Mouse (Mus musculus): Measurements from ENCODE around the gene Trmu. TPM values are rescaled to one million over a fixed set of nuclear protein-coding genes. Genes with fewer than 3 reads are reported as not detected.

Trmu gene
- polyA plus RNA-seq (2016; fragmentation: Nextera tagmentation; extraction: Ambion mirVana) = 36.7 and 37.6 TPM in 2 replicates

- no peaks in the 10 kb centered on the region for H3K27me3 ChIP-seq (ENCODE audit: insufficient read depth, poor library complexity, severe bottlenecking)
- peaks cover 55% of the 10 kb centered on the region for H3K36me3 ChIP-seq
- WGBS = under 1% methylated on average over 50 of the region's 50 CpGs
- peak within 1 kb of the TSS; percentile 80 for H3K4me3 ChIP-seq
- H3K9me3 ChIP-seq = no peaks in the 10 kb centered on the region
- DNase-seq (ENCODE audit: low spot score) = peak; percentile 96
- peaks cover 27% of the 10 kb centered on the region for H3K4me1 ChIP-seq (replicated peaks)
- peak within 1 kb of the TSS; percentile 92 for H3K27ac ChIP-seq
Observed at GRCm38 (mm10) chr15:85878848-85879497, at the start of gene Trmu. Gene Trmu (plus strand): TSS chr15:85879312.

GRCm38 (mm10) chr15:85829470-85829869 lies 49.6 kb upstream of the Trmu start:
- H3K27me3 ChIP-seq (ENCODE audit: insufficient read depth, poor library complexity, severe bottlenecking) = peaks cover 4% of the 10 kb centered on the region; the same call in 1 of the 2 replicates
- H3K4me3 ChIP-seq = no peak overlapping the region
- WGBS = 74% methylated on average over 5 of the region's 5 CpGs
- peaks cover 17% of the 10 kb centered on the region for H3K4me1 ChIP-seq (replicated peaks)
- no peaks in the 10 kb centered on the region for H3K9me3 ChIP-seq
- H3K27ac ChIP-seq = no peak overlapping the region
- no peak for DNase-seq (ENCODE audit: low spot score)
- no peaks in the 10 kb centered on the region for H3K36me3 ChIP-seq

GRCm38 (mm10) chr15:85831954-85832590 lies 47.0 kb upstream of the Trmu start, which contains the start of gene Ttc38:
Gene Ttc38 (plus strand): TSS chr15:85832306.
- H3K27ac ChIP-seq = peak within 1 kb of the TSS; percentile 81

GRCm38 (mm10) chr15:85832599-85832998 lies 46.5 kb upstream of the Trmu start:
- DNase-seq (ENCODE audit: low spot score) = no peak
- no peaks in the 10 kb centered on the region for H3K36me3 ChIP-seq
- H3K9me3 ChIP-seq = peaks cover 5% of the 10 kb centered on the region; the same call in 1 of the 2 replicates
- H3K4me1 ChIP-seq (replicated peaks) = peaks cover 17% of the 10 kb centered on the region
- H3K4me3 ChIP-seq = peak overlapping the region; percentile 64
- WGBS = 53% methylated on average over 8 of the region's 8 CpGs
- peak overlapping the region; percentile 81 for H3K27ac ChIP-seq
- peaks cover 4% of the 10 kb centered on the region; the same call in 1 of the 2 replicates for H3K27me3 ChIP-seq (ENCODE audit: insufficient read depth, poor library complexity, severe bottlenecking)

More at GRCm38 (mm10) chr15:85831954-85832590, 47.0 kb upstream of the Trmu start, which contains the start of gene Ttc38:
- under 1% methylated on average over 27 of the region's 27 CpGs for whole genome bisulfite sequencing
- Histone ChIP-seq H3K27me3 (ENCODE audit: insufficient read depth, poor library complexity, severe bottlenecking) (peaks cover 4% of the 10 kb centered on the region; the same call in 1 of the 2 replicates), H3K4me1 (replicated peaks) (peaks cover 17% of the 10 kb centered on the region), H3K9me3 (peaks cover 5% of the 10 kb centered on the region; the same call in 1 of the 2 replicates), H3K4me3 (peak within 1 kb of the TSS; percentile 64), H3K36me3 (no peaks in the 10 kb centered on the region)
- peak; percentile 81 for DNase-seq (ENCODE audit: low spot score)

- no peak for DNase-seq (ENCODE audit: low spot score)
- Histone ChIP-seq H3K4me1 (replicated peaks) (peaks cover 17% of the 10 kb centered on the region), H3K27ac (no peak overlapping the region), H3K4me3 (no peak overlapping the region), H3K9me3 (peaks cover 5% of the 10 kb centered on the region; the same call in 1 of the 2 replicates), H3K36me3 (no peaks in the 10 kb centered on the region), H3K27me3 (ENCODE audit: insufficient read depth, poor library complexity, severe bottlenecking) (peaks cover 2% of the 10 kb centered on the region; the same call in 1 of the 2 replicates)
- WGBS = 68% methylated on average over 3 of the region's 3 CpGs
Observed at GRCm38 (mm10) chr15:85835335-85835734, 43.8 kb upstream of the Trmu start.

GRCm38 (mm10) chr15:85836887-85837286 lies 42.2 kb upstream of the Trmu start:
- H3K36me3 ChIP-seq = no peaks in the 10 kb centered on the region
- H3K27ac ChIP-seq = no peak overlapping the region
- no peaks in the 10 kb centered on the region for H3K27me3 ChIP-seq (ENCODE audit: insufficient read depth, poor library complexity, severe bottlenecking)
- DNase-seq (ENCODE audit: low spot score) = no peak
- 90% methylated on average over 5 of the region's 5 CpGs for WGBS
- peaks cover 5% of the 10 kb centered on the region; the same call in 1 of the 2 replicates for H3K9me3 ChIP-seq
- H3K4me3 ChIP-seq = no peak overlapping the region
- peaks cover 18% of the 10 kb centered on the region for H3K4me1 ChIP-seq (replicated peaks)

GRCm38 (mm10) chr15:85840983-85841382 lies 38.1 kb upstream of the Trmu start:
- Histone ChIP-seq H3K27me3 (ENCODE audit: insufficient read depth, poor library complexity, severe bottlenecking) (no peaks in the 10 kb centered on the region), H3K36me3 (no peaks in the 10 kb centered on the region), H3K9me3 (peaks cover 1% of the 10 kb centered on the region; the same call in 1 of the 2 replicates), H3K27ac (no peak overlapping the region), H3K4me1 (replicated peaks) (peaks cover 7% of the 10 kb centered on the region), H3K4me3 (no peak overlapping the region)
- 28% methylated on average over 6 of the region's 6 CpGs for WGBS
- peak; percentile 55 for DNase-seq (ENCODE audit: low spot score)

- H3K4me3 ChIP-seq = no peak overlapping the region
- WGBS = 87% methylated on average over 5 of the region's 5 CpGs
Observed at GRCm38 (mm10) chr15:85841796-85842360, 37.2 kb upstream of the Trmu start.

GRCm38 (mm10) chr15:85845071-85845470 lies 34.0 kb upstream of the Trmu start:
- Histone ChIP-seq H3K9me3 (no peaks in the 10 kb centered on the region), H3K27me3 (ENCODE audit: insufficient read depth, poor library complexity, severe bottlenecking) (no peaks in the 10 kb centered on the region), H3K27ac (no peak overlapping the region), H3K36me3 (no peaks in the 10 kb centered on the region), H3K4me1 (replicated peaks) (peaks cover 7% of the 10 kb centered on the region), H3K4me3 (no peak overlapping the region)
- DNase-seq (ENCODE audit: low spot score) = no peak

More at GRCm38 (mm10) chr15:85841796-85842360, 37.2 kb upstream of the Trmu start:
- Histone ChIP-seq H3K27ac (no peak overlapping the region), H3K9me3 (no peaks in the 10 kb centered on the region), H3K36me3 (no peaks in the 10 kb centered on the region), H3K4me1 (replicated peaks) (peaks cover 7% of the 10 kb centered on the region), H3K27me3 (ENCODE audit: insufficient read depth, poor library complexity, severe bottlenecking) (no peaks in the 10 kb centered on the region)
- no peak for DNase-seq (ENCODE audit: low spot score)

- WGBS = 82% methylated on average over 12 of the region's 12 CpGs
- H3K4me1 ChIP-seq (replicated peaks) = no peaks in the 10 kb centered on the region
- DNase-seq (ENCODE audit: low spot score) = no peak
- no peak overlapping the region for H3K4me3 ChIP-seq
- no peaks in the 10 kb centered on the region for H3K36me3 ChIP-seq
- no peaks in the 10 kb centered on the region for H3K9me3 ChIP-seq
- H3K27ac ChIP-seq = no peak overlapping the region
- H3K27me3 ChIP-seq (ENCODE audit: insufficient read depth, poor library complexity, severe bottlenecking) = no peaks in the 10 kb centered on the region
Observed at GRCm38 (mm10) chr15:85851656-85852392, 27.3 kb upstream of the Trmu start.

GRCm38 (mm10) chr15:85858980-85859489 lies 20.1 kb upstream of the Trmu start:
- 15% methylated on average over 15 of the region's 15 CpGs for WGBS
- H3K9me3 ChIP-seq = no peaks in the 10 kb centered on the region
- H3K27me3 ChIP-seq (ENCODE audit: insufficient read depth, poor library complexity, severe bottlenecking) = no peaks in the 10 kb centered on the region
- H3K27ac ChIP-seq = peak overlapping the region; percentile 93
- peaks cover 23% of the 10 kb centered on the region for H3K36me3 ChIP-seq
- H3K4me1 ChIP-seq (replicated peaks) = peaks cover 25% of the 10 kb centered on the region
- H3K4me3 ChIP-seq = peak overlapping the region; percentile 92
- no peak for DNase-seq (ENCODE audit: low spot score)

GRCm38 (mm10) chr15:85859490-85860031 lies 19.6 kb upstream of the Trmu start, which contains the start of gene Gtse1:
Gene Gtse1 (plus strand): TSS chr15:85859745.
- peaks cover 29% of the 10 kb centered on the region for H3K36me3 ChIP-seq
- peak within 1 kb of the TSS; percentile 92 for H3K4me3 ChIP-seq
- peak within 1 kb of the TSS; percentile 93 for H3K27ac ChIP-seq
- under 1% methylated on average over 42 of the region's 42 CpGs for whole genome bisulfite sequencing
- no peaks in the 10 kb centered on the region for H3K9me3 ChIP-seq
- peak; percentile 95 for DNase-seq (ENCODE audit: low spot score)
- peaks cover 25% of the 10 kb centered on the region for H3K4me1 ChIP-seq (replicated peaks)
- H3K27me3 ChIP-seq (ENCODE audit: insufficient read depth, poor library complexity, severe bottlenecking) = no peaks in the 10 kb centered on the region
